In the genomic region with DNA sequence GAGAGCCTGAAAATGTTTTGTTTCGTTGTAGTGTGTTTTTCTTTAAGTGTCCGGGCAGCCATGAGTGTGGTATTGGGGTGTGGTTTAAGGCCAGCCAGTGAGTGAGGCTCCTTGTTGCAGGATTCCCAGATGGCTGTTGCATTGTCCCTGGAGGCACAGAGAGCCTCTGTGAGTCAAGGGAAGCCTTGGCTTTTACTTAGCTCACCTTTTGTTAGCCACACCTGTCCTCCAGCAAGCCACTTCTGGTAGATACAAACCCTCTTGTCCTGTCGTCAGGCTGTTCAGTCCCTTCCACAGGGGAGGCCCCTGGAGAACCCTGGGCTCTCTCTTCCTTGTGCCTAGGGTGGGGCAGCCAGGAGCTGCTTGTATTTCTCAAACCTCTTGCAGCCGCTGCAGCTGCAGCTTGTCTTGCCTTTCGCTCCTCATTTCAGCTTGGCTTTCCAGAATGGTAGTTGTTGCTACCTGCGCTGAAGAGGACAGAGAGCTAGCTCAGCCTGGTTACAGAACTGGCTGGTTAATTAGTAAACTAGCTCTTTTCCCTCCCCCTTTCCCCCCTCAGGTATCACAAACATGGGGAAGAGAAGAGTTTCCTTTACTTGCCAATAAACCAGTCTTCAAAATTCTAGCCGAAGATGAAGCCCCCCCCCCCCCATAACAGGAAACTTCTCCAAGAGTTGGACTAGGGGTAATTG, we compare ENCODE assay signal across 10 mouse cellular contexts.
DNase-seq lines count a peak whose midpoint lies in the region; ATAC-seq and TF ChIP-seq lines count a peak whose summit lies in the region.
"Had no signal": no experiment of that assay in that cellular context is flagged by ENCODE, and none has a peak within 500 bp of the region (broad histone marks: within the 10 kb centered on the region; RNA-seq: fewer than 3 reads in every experiment).

No protein-coding gene starts in this region.

- no peaks in the 10 kb centered on the region for H3K4me1 ChIP-seq in lung, embryonic 14.5 days (ENCODE audit: insufficient read depth)
- H3K4me1 ChIP-seq in liver, embryonic 14.5 days (replicated peaks; ENCODE audit: control insufficient read depth in 2 of 2, insufficient read depth in 2 of 2, low read length in 1 of 2): 0 out of 4 replicates have a peak, but pooled peaks cover 0 to 3% of the 10 kb centered on the region in 2 experiments

- TF ChIP-seq CTCF in lung, embryonic 14.5 days (IDR thresholded peaks at IDR 0.05; ENCODE audit: low read depth): no peak
- TF ChIP-seq CTCF in liver, embryonic 14.5 days (IDR thresholded peaks at IDR 0.05; ENCODE audit: low read depth): no peak

- ATAC-seq in lung, embryonic 14.5 days (ENCODE audit: insufficient read depth): no peak; the same call in 1 of the 2 replicates
- ATAC-seq in liver, embryonic 14.5 days (ENCODE audit: insufficient read depth): no peak
- no peak for ATAC-seq in monocyte, adult 5-6 weeks (replicated peaks; ENCODE audit: insufficient number of reproducible peaks, low FRiP score, low TSS enrichment, poor library complexity, severe bottlenecking)
- ATAC-seq: forebrain, embryonic 16.5 days had no signal

- no peak overlapping the region for H3K9ac ChIP-seq in lung, embryonic 14.5 days
- no peak overlapping the region for H3K9ac ChIP-seq in liver, embryonic 14.5 days (replicated peaks)

- no peak for DNase-seq in lung, embryonic 14.5 days
- no peak for DNase-seq in lung, postnatal 4 days
- DNase-seq in kidney, adult 11 months: peak; percentile 30
- no peak for DNase-seq in liver, embryonic 14.5 days (ENCODE audit: low read depth in 3 of 3, low spot score in 3 of 3)
- DNase-seq in yolk sac, embryonic 10.5 days (ENCODE audit: low spot score): peak; percentile 71
- DNase-seq in urinary bladder, postnatal 10 days (ENCODE audit: low spot score): no peak
- no peak for DNase-seq in left cerebral cortex, adult 11 months (ENCODE audit: low spot score)
- DNase-seq: cerebellum, adult 2 months had no signal

- H3K4me3 ChIP-seq in lung, embryonic 14.5 days (ENCODE audit: low read depth, low read length): no peak overlapping the region
- no peak overlapping the region for H3K4me3 ChIP-seq in liver, embryonic 14.5 days (ENCODE audit: insufficient read depth in 1 of 2, low read depth in 2 of 2, low read length in 2 of 2)

- WGBS in lung, embryonic 14.5 days: 52% methylated on average over 7 of the region's 7 CpGs
- 56% methylated on average over 7 of the region's 7 CpGs for WGBS in liver, embryonic 14.5 days (ENCODE audit: insufficient replicate concordance)

- H3K36me3 ChIP-seq in lung, embryonic 14.5 days (ENCODE audit: insufficient read depth): no peaks in the 10 kb centered on the region
- no peaks in the 10 kb centered on the region for H3K36me3 ChIP-seq in liver, embryonic 14.5 days (replicated peaks; ENCODE audit: control insufficient read depth, insufficient read depth, low read depth)

- H3K9me3 ChIP-seq in lung, embryonic 14.5 days (ENCODE audit: low read depth, low read length): no peaks in the 10 kb centered on the region
- H3K9me3 ChIP-seq in liver, embryonic 14.5 days (ENCODE audit: control insufficient read depth, low read length): no peaks in the 10 kb centered on the region

- TF ChIP-seq EP300 in liver, embryonic 14.5 days (IDR thresholded peaks at IDR 0.05; ENCODE audit: low read depth): no peak

- no peaks in the 10 kb centered on the region for H3K27me3 ChIP-seq in lung, embryonic 14.5 days (ENCODE audit: insufficient read depth, low read length)
- H3K27me3 ChIP-seq in liver, embryonic 14.5 days (ENCODE audit: control insufficient read depth, insufficient read depth, low read length): no peaks in the 10 kb centered on the region

- no peak overlapping the region for H3K27ac ChIP-seq in lung, embryonic 14.5 days (ENCODE audit: low read depth)
- no peak overlapping the region for H3K27ac ChIP-seq in liver, embryonic 14.5 days

- 0 out of 2 replicates have a peak overlapping the region, but pooled peaks have one; percentile 8 for H3K4me2 ChIP-seq in lung, embryonic 14.5 days
- H3K4me2 ChIP-seq in liver, embryonic 14.5 days (ENCODE audit: low read depth): peak overlapping the region; percentile 31; the same call in 1 of the 2 replicates

Comparison
In these comparisons a context has a peak if more than half of its experiments do, and no peak if none do; other contexts are left out.
1. DNase-seq: peak in kidney, adult 11 months (single experiment) and yolk sac, embryonic 10.5 days (single experiment); none in lung, embryonic 14.5 days (single experiment), lung, postnatal 4 days (0 of 2), liver, embryonic 14.5 days (0 of 3), urinary bladder, postnatal 10 days (single experiment) and left cerebral cortex, adult 11 months (single experiment).